Mouse (Mus musculus): Measurements from ENCODE around the gene Alpl. TPM values are rescaled to one million over a fixed set of nuclear protein-coding genes. Genes with fewer than 3 reads are reported as not detected.

The Alpl gene
- 0.89 and 0.95 TPM in 2 replicates for polyA plus RNA-seq (2012)

DNA sequence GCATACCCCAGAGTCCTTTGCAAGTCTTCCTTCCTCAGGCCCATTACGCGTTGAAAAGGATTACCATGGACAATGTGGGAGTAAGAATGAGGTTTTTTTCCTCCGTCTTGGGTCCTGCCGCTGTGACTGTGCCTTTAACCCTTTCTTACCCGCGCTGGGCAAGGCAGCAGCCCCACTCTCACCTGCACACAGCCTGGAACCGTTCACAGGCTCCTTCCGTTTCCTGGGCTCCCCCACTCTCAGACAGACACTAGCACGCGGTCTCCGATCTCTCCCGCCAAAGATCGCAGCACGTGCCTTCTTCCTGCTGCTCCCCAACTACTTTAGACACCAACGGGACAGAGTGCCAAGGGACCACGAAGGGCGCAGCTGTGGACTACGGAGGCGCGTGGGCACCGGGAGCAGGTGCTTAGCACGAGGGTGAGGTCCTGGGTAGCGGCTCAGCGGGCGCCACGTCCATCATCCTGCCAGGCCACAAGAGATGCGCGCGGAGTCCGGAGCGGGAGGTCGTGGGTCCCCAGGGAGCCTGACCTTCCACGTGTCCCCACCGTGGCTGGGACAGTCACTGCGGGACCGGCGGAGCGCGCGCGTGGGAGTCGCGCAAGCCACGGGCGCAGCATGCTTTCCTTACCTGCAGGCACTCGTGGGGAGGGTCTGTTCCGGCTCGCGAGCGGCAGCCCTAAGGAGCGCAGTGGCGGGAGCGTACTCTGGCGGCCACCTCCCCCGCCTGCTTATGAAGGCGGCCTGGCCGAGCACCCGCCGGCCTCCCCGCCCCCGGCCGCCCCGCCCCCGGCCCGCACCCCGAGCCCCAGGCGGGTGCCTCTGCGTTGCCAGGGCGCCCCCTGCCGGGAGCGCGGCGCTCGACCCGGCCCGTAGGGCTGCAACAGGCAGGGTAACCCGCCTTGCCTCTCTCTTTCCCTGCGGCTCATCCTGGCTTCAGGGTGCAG, at the start of gene Alpl:
TSS of gene Alpl (minus strand) at position 774 of the 947 bp plus-strand sequence.

Other genes starting within 250 kb of the Alpl start
- not detected in 2 replicates for gene Ldlrad2, start 221.8 kb downstream of the Alpl start, polyA plus RNA-seq (2012)
- 59.0 and 78.5 TPM in 2 replicates for gene Usp48, start 202.6 kb downstream of the Alpl start, polyA plus RNA-seq (2012)
- 12.2 and 15.4 TPM in 2 replicates for gene Rap1gap, start 131.7 kb downstream of the Alpl start, polyA plus RNA-seq (2012)
- 50.4 and 74.0 TPM in 2 replicates for gene Ece1, start 65.9 kb upstream of the Alpl start, polyA plus RNA-seq (2012)
- 81.1 and 118 TPM in 2 replicates for gene Eif4g3, start 196.6 kb upstream of the Alpl start, polyA plus RNA-seq (2012)